8 mouse cellular contexts compared by ENCODE assay signal in genomic region chr13:56221995-56222848, GRCm38 (mm10). TPM values are rescaled to one million over a fixed set of nuclear protein-coding genes. Genes with fewer than 3 reads are reported as not detected.
DNase-seq lines count a peak whose midpoint lies in the region; ATAC-seq and TF ChIP-seq lines count a peak whose summit lies in the region.

No protein-coding gene starts in this region.

- H3K9ac ChIP-seq in lung, embryonic 16.5 days (ENCODE audit: low read length) = no peak overlapping the region
- H3K9ac ChIP-seq in forebrain, embryonic 14.5 days (ENCODE audit: low read length) = peak overlapping the region; percentile 60
- peak overlapping the region; percentile 48; the same call in 1 of the 2 replicates for H3K9ac ChIP-seq in intestine, embryonic 16.5 days (ENCODE audit: low read depth, low read length)
- H3K9ac ChIP-seq in stomach, embryonic 16.5 days (ENCODE audit: low read length) = peak overlapping the region; percentile 67

- DNase-seq in lung, adult 2 months = no peak
- peak; percentile 83 for DNase-seq in forebrain, embryonic 14.5 days (ENCODE audit: low spot score)
- DNase-seq in midbrain, embryonic 10.5 days (ENCODE audit: low spot score) = peak; percentile 76
- no peak for DNase-seq in cerebellum, adult 11 months
- no peak for DNase-seq in thymus, adult 18-20 months

- ATAC-seq in lung, embryonic 16.5 days (ENCODE audit: low read depth) = peak; percentile 37; the same call in 1 of the 2 replicates
- peak; percentile 73 for ATAC-seq in forebrain, embryonic 14.5 days
- ATAC-seq in intestine, embryonic 16.5 days = peak; percentile 40; the same call in 1 of the 2 replicates
- ATAC-seq in stomach, embryonic 16.5 days (ENCODE audit: insufficient read depth, low FRiP score) = peak; percentile 59; the same call in 1 of the 2 replicates

- WGBS in lung, embryonic 16.5 days = 5% methylated on average over 50 of the region's 50 CpGs
- 8% methylated on average over 50 of the region's 50 CpGs for WGBS in lung, adult 2 months
- 3% methylated on average over 50 of the region's 50 CpGs for WGBS in forebrain, embryonic 14.5 days
- 4% methylated on average over 50 of the region's 50 CpGs for WGBS in intestine, embryonic 16.5 days
- WGBS in midbrain, embryonic 10.5 days = under 1% methylated on average over 50 of the region's 50 CpGs
- 5% methylated on average over 50 of the region's 50 CpGs for WGBS in stomach, embryonic 16.5 days

- H3K36me3 ChIP-seq in lung, embryonic 16.5 days (ENCODE audit: control insufficient read depth, insufficient read depth, low read length) = no peaks in the 10 kb centered on the region
- no peaks in the 10 kb centered on the region for H3K36me3 ChIP-seq in forebrain, embryonic 14.5 days (ENCODE audit: control insufficient read depth, insufficient read depth, low read length)
- H3K36me3 ChIP-seq in intestine, embryonic 16.5 days (ENCODE audit: control insufficient read depth, insufficient read depth, low read length) = no peaks in the 10 kb centered on the region
- no peaks in the 10 kb centered on the region for H3K36me3 ChIP-seq in midbrain, embryonic 10.5 days
- H3K36me3 ChIP-seq in stomach, embryonic 16.5 days (ENCODE audit: control insufficient read depth, insufficient read depth, low read length) = no peaks in the 10 kb centered on the region

- no peak overlapping the region for H3K27ac ChIP-seq in lung, embryonic 16.5 days (ENCODE audit: low read length)
- peak overlapping the region; percentile 88 for H3K27ac ChIP-seq in forebrain, embryonic 14.5 days (ENCODE audit: low read depth, low read length)
- no peak overlapping the region for H3K27ac ChIP-seq in intestine, embryonic 16.5 days (ENCODE audit: low read length)
- peak overlapping the region; percentile 93 for H3K27ac ChIP-seq in midbrain, embryonic 10.5 days (replicated peaks)
- H3K27ac ChIP-seq in stomach, embryonic 16.5 days (ENCODE audit: low read length) = peak overlapping the region; percentile 57

- no peaks in the 10 kb centered on the region for H3K9me3 ChIP-seq in lung, embryonic 16.5 days (ENCODE audit: control insufficient read depth, low read length)
- no peaks in the 10 kb centered on the region for H3K9me3 ChIP-seq in forebrain, embryonic 14.5 days (replicated peaks; ENCODE audit: control insufficient read depth, low read length)
- H3K9me3 ChIP-seq in intestine, embryonic 16.5 days (ENCODE audit: control insufficient read depth, low read length) = no peaks in the 10 kb centered on the region
- no peaks in the 10 kb centered on the region for H3K9me3 ChIP-seq in midbrain, embryonic 10.5 days (replicated peaks)
- H3K9me3 ChIP-seq in stomach, embryonic 16.5 days (replicated peaks; ENCODE audit: control insufficient read depth, low read length) = no peaks in the 10 kb centered on the region

- no peak for TF ChIP-seq CTCF in lung, adult 2 months (IDR thresholded peaks at IDR 0.05; ENCODE audit: insufficient read depth, low read length)

- no peak for TF ChIP-seq POLR2A in lung, adult 2 months (IDR thresholded peaks at IDR 0.05; ENCODE audit: borderline replicate concordance, extremely low read depth, low read depth, low read length)

- H3K4me3 ChIP-seq in lung, embryonic 16.5 days (ENCODE audit: low read length) = peak overlapping the region; percentile 45
- H3K4me3 ChIP-seq in lung, adult 2 months (replicated peaks; ENCODE audit: extremely low read depth, low read depth, low read length) = no peak overlapping the region
- peak overlapping the region; percentile 31 for H3K4me3 ChIP-seq in forebrain, embryonic 14.5 days (ENCODE audit: low read depth, low read length)
- H3K4me3 ChIP-seq in intestine, embryonic 16.5 days (ENCODE audit: low read length) = peak overlapping the region; percentile 36
- peak overlapping the region; percentile 52 for H3K4me3 ChIP-seq in midbrain, embryonic 10.5 days
- H3K4me3 ChIP-seq in stomach, embryonic 16.5 days (replicated peaks; ENCODE audit: low read length) = peak overlapping the region; percentile 44

- H3K4me2 ChIP-seq in lung, embryonic 16.5 days (ENCODE audit: low read depth, low read length) = peak overlapping the region; percentile 78
- peak overlapping the region; percentile 72 for H3K4me2 ChIP-seq in forebrain, embryonic 14.5 days (ENCODE audit: low read length)
- peak overlapping the region; percentile 70 for H3K4me2 ChIP-seq in intestine, embryonic 16.5 days (ENCODE audit: low read depth, low read length)
- H3K4me2 ChIP-seq in stomach, embryonic 16.5 days (ENCODE audit: low read depth, low read length) = peak overlapping the region; percentile 83

- H3K4me1 ChIP-seq in lung, embryonic 16.5 days (replicated peaks; ENCODE audit: control insufficient read depth, insufficient read depth, low read length) = peaks cover 27% of the 10 kb centered on the region
- no peaks in the 10 kb centered on the region for H3K4me1 ChIP-seq in lung, adult 2 months (ENCODE audit: control insufficient read depth, insufficient read depth, low read length)
- H3K4me1 ChIP-seq in forebrain, embryonic 14.5 days (ENCODE audit: control insufficient read depth, insufficient read depth, low read length) = peaks cover 31% of the 10 kb centered on the region
- peaks cover 14% of the 10 kb centered on the region for H3K4me1 ChIP-seq in intestine, embryonic 16.5 days (ENCODE audit: control insufficient read depth, insufficient read depth, low read length)
- peaks cover 82% of the 10 kb centered on the region for H3K4me1 ChIP-seq in midbrain, embryonic 10.5 days
- H3K4me1 ChIP-seq in stomach, embryonic 16.5 days (ENCODE audit: control insufficient read depth, insufficient read depth, low read length) = peaks cover 25% of the 10 kb centered on the region

- H3K27me3 ChIP-seq in lung, embryonic 16.5 days (ENCODE audit: control insufficient read depth, insufficient read depth, low read depth, low read length) = peaks cover 36% of the 10 kb centered on the region
- peaks cover 12% of the 10 kb centered on the region for H3K27me3 ChIP-seq in forebrain, embryonic 14.5 days (replicated peaks; ENCODE audit: control insufficient read depth, insufficient read depth, low read length)
- H3K27me3 ChIP-seq in intestine, embryonic 16.5 days (replicated peaks; ENCODE audit: control insufficient read depth, insufficient read depth, low read length) = peaks cover 47% of the 10 kb centered on the region
- H3K27me3 ChIP-seq in midbrain, embryonic 10.5 days (ENCODE audit: low read depth, poor library complexity, severe bottlenecking) = peaks cover 94% of the 10 kb centered on the region
- peaks cover 48% of the 10 kb centered on the region for H3K27me3 ChIP-seq in stomach, embryonic 16.5 days (ENCODE audit: control insufficient read depth, insufficient read depth, low read length)

RNA-seq across cellular contexts. Expression of gene Neurog1, which starts 29.7 kb away (rescaled TPM):
- polyA plus RNA-seq in lung, embryonic 16.5 days (2015; fragmentation: Nextera tagmentation; extraction: Ambion mirVana) = not detected in 2 replicates
- polyA plus RNA-seq in lung, adult 2 months (2012; rRNA removed) = not detected in 2 replicates
- polyA plus RNA-seq in forebrain, embryonic 14.5 days (2014; fragmentation: Nextera tagmentation; extraction: Ambion mirVana) = 3.4 and 4.3 TPM in 2 replicates
- not detected in 2 replicates for polyA plus RNA-seq in intestine, embryonic 16.5 days (2015; fragmentation: Nextera tagmentation; extraction: Ambion mirVana)
- 33.7 and 34.4 TPM in 2 replicates for polyA plus RNA-seq in midbrain, embryonic 10.5 days (2016; fragmentation: Nextera tagmentation; extraction: Ambion mirVana)
- not detected in 2 replicates for polyA plus RNA-seq in stomach, embryonic 16.5 days (2015; fragmentation: Nextera tagmentation; extraction: Ambion mirVana)

RNA-seq across cellular contexts. Expression of gene Tifab, which starts 43.5 kb away (rescaled TPM):
- 4.0 and 4.8 TPM in 2 replicates for polyA plus RNA-seq in lung, embryonic 16.5 days (2015; fragmentation: Nextera tagmentation; extraction: Ambion mirVana)
- 9.2 and 13.9 TPM in 2 replicates for polyA plus RNA-seq in lung, adult 2 months (2012; rRNA removed)
- polyA plus RNA-seq in forebrain, embryonic 14.5 days (2014; fragmentation: Nextera tagmentation; extraction: Ambion mirVana) = 0.42 and 0.58 TPM in 2 replicates
- polyA plus RNA-seq in intestine, embryonic 16.5 days (2015; fragmentation: Nextera tagmentation; extraction: Ambion mirVana) = 4.8 and 4.9 TPM in 2 replicates
- polyA plus RNA-seq in midbrain, embryonic 10.5 days (2016; fragmentation: Nextera tagmentation; extraction: Ambion mirVana) = 1.4 and 1.6 TPM in 2 replicates
- 4.9 and 5.6 TPM in 2 replicates for polyA plus RNA-seq in stomach, embryonic 16.5 days (2015; fragmentation: Nextera tagmentation; extraction: Ambion mirVana)

Comparison
In these comparisons a context has a peak if more than half of its experiments do, and no peak if none do; other contexts are left out.
1. H3K27ac ChIP-seq: peak in forebrain, embryonic 14.5 days (single experiment), midbrain, embryonic 10.5 days (single experiment) and stomach, embryonic 16.5 days (single experiment); none in lung, embryonic 16.5 days (single experiment) and intestine, embryonic 16.5 days (single experiment).
2. DNase-seq: peak in forebrain, embryonic 14.5 days (single experiment) and midbrain, embryonic 10.5 days (single experiment); none in lung, adult 2 months (single experiment), cerebellum, adult 11 months (single experiment) and thymus, adult 18-20 months (0 of 2).
3. Peak in every context shown above with its lines, with median percentiles within 50 percentile points of each other: ATAC-seq and H3K4me2 ChIP-seq.